Mouse (Mus musculus) left cerebral cortex, postnatal 25 days (tissue): Measurements from ENCODE around the gene Trhde. TPM values are rescaled to one million over a fixed set of nuclear protein-coding genes. Genes with fewer than 3 reads are reported as not detected.
A peak's percentile ranks its signal among the peaks of the same experiment; 100 is the strongest.

Experiments used
- DNase-seq, 2 experiments: peaks; one replicate each; pipeline ENCODE4 v3.0.0; 2022; ENCODE audit warnings: low spot score in 2 of 2, mixed read lengths in 1 of 2
- intact Hi-C: fragments of 180-260 bp; cut with DNase I; formaldehyde crosslinking; loops from one replicate; pipeline ENCODE4 v1.15.1; 2025
- total RNA-seq, 2 experiments: library from RNA; stranded (reverse); gene quantifications; 2 replicates each; pipeline ENCODE4 v1.2.3; 2021

The Trhde gene
- total RNA-seq, 2 experiments from 2014 or later: 32.1 to 33.0 TPM

DNA sequence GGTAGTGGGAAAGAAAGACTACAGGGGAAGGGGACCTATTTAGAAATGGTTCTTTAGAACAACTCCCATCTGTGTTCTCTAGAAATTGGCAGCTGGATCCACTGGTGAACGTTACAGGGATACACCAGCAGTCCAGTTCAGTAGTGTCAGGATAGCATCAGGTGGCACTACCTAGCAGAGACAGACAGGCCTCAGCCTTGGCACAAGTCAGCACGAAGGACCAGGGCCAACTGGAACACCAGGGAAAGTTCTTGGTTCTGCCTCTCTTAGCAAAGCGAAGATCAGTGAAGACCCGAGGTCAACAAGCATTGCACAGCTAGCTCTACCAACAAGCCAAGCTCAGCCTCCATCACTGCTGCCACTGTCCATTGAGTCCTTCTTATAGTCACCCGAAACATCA lies 62.2 kb downstream of the Trhde start:
- intact Hi-C loops: no loop called here

DNA sequence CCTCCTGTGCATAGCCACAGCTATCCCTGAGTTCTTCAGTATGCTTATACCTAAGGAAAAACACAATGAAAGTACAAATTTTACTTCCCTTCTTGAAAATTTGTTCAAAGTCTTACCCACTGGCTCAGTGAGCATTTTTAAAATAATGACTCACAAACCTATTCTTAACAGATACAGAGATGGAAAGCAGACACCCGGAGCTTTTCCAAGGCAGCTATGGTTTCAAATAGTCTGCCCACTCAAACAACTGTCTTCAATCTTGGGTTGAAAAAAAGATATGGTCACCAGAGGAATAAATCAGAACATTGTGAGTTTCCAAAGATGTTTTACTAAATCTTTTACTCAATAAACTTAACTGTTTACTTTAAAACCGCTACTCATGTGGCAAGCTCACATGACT lies 64.5 kb downstream of the Trhde start:
- peak in 1 of 2 experiments; percentile 84 for DNase-seq
- intact Hi-C loops: no loop called here

More for the DNA sequence above, 62.2 kb downstream of the Trhde start:
- DNase-seq: no peak

DNA sequence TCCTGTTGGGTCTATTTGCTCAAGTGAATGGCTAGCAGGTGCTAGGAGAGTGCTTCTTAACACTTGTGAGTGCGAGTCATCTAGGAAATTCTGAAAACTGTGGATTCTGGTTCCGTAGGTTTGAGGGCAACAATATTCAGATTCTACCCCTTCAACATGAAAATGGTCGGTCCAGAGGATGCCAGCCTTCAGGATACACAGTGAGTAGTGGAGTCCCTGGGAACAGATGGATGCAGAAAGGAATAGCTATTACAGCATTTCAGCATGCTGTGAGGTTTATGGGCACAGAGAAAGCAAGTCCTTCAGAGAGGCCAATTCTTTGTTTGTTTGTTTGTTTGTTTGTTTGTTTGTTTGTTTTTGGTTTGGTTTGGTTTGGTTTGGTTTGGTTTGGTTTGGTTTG lies 65.7 kb downstream of the Trhde start:
- no peak for DNase-seq
- intact Hi-C loops: no loop called here

DNA sequence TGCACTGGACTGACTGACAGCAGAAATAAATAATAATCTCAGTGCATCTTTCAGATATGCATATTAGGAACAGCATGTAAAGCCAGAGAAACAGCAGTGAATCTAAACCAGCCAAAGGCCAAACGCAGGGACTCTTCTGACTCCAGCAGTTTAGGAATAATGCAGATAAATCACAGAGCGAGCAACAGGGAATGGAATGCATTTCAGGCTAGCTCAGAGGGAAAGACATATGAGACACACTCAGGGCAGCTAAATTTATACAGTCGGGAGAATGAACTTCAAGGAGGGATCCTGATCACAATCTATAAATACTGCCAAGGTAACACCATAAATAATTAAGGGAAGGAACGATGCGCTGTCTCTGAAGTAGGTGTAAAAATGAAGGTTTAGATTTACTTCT lies 66.4 kb downstream of the Trhde start:
- intact Hi-C loops: no loop called here
- no peak for DNase-seq

DNA sequence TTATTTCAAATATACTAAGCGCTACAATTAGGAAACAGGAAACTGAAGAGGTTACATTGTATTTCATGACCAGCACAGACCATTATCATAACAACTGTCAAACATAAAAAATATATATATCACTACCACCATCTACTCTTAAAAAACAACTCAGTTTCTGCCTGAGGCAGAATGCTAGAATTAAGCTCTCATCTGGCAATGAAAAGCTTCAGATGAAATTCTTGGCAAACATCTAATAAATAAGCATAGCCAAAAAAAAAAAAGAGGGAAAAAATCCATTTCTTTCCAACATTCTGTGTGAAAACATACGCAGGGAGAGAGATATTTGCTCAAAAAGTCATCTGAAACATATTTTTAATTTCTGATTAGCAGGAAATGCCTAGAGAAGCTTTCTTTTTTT lies 67.0 kb downstream of the Trhde start:
- intact Hi-C loops: no loop called here
- DNase-seq: no peak

DNA sequence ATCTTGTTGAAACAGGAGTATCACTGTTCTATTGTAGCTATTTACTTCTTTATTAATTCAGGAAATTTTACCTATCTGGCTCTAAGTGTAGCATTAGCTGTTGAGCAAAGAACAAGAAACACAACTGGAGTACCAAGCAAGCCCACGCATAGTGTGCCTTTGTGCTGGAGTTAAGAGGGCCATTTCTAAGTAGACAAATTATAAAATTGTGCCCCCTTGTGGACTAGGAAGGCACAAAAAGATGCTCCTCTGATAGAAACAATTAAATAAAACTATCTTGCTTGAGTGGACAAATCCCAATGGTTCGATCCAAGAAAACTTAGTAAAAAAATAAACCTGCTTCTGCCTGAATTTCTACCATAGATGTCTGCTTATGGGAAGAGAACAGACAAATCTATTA lies 76.5 kb downstream of the Trhde start:
- no peak for DNase-seq

DNA sequence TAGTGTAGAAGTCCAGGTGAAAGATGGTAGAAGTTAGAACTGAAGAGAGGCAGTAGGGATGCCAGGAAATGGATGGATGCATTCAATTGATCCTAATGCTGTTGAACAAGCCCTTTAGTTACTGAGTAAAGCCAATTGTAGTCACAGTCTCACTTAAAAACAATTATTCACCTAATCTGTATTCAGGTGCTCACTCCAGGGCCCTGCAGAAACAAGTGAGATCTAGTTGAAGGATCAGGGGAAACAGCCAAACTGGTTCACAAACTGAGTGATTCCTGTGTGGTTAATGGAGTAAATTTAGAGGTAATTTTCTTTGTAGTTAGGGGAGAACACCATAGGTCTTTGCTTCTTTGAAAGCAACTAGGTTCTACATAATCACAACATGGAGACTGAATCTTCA lies 100.3 kb downstream of the Trhde start:
- no peak for DNase-seq
- intact Hi-C loops: no loop called here

More for the DNA sequence above, 76.5 kb downstream of the Trhde start:
- intact Hi-C loops: no loop called here

DNA sequence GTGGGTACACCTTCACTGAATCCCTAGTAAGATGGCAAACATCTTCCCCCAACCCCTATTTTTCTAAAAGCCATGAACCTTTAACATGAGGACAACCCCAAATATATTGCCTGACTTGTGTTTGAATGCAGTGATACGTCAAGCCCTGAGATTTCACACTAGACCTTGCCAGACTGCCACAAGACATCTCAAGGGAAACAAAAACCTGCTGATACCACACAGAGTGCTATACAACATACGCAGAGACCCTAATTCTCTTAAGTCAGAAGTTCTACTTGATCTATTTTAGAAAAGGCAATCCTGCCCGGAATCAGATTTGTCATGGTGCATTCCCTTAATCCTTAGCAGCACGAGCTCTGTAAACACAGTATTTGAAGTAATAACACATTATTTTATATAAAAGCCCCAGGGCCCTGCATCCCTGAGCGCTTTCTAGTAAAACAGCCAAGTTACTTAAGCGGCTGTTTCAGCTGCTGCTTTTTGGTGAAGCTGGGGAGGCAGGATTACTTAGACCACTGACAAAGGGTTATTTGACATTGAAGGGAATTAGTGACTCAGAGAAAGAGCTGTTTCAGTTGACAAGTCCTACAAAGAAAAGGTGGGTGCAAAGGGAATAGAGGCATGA lies 130.2 kb downstream of the Trhde start:
- DNase-seq: peak in 1 of 2 experiments; percentile 19
- intact Hi-C loops: no loop called here

DNA sequence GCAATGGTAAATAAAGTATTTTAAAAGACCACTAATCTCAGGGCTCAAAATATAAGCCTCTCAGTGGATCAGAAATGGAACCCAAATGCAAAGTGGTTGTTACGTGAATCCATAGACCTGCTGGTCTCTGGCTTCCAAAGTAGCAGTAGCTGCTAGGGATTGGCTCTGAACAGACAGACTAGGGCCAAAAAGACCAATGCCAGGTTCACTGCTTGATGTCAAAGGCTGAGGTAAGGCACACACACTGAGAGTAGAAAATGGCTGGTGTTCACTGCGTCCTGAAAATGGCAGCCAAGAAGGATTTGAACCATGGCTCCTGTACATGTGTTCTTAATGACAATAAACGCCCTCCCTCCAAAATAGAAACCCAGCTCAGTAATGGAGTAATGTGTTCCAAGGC lies 209.1 kb downstream of the Trhde start:
- intact Hi-C loops: no loop called here
- no peak for DNase-seq

DNA sequence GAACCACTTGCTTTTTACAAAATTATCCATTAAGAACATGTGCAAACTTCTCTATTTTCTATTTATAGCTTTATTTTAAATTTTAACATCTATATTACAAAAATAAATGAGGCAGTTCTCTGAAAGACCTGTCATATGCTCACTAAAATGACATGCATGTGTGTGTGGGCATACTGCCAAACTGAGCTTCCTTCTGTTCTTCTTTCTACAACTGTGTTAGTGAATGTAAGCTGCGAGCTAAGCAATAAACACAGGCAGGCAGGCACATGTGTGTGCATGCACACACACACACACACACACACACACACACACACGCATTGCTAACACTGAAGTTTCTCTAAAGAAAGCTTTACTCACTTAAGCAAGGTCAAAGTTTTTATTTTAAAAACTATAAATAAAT lies 223.2 kb downstream of the Trhde start:
- intact Hi-C loops: no loop called here
- DNase-seq: peak; percentile 9 to 15

DNA sequence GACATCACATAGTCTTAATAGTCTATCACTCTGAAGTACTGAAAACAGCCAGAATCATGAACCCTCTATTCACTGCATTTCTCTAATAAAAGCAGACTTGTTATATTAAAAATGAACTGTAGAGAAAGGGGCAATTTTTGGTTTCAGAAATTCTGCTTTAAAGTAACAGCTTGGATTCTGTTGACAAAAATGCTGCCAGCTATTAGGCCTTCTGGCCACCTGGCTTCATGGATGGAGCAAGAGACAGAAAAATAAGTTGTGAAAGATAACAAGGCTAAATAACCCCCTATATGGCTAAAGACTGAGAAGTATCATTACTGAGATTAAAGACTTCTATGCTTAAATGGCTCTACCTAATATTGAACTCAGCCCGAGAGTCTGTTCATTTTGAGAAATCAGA lies 234.2 kb downstream of the Trhde start:
- intact Hi-C loops: no loop called here
- DNase-seq: no peak

DNA sequence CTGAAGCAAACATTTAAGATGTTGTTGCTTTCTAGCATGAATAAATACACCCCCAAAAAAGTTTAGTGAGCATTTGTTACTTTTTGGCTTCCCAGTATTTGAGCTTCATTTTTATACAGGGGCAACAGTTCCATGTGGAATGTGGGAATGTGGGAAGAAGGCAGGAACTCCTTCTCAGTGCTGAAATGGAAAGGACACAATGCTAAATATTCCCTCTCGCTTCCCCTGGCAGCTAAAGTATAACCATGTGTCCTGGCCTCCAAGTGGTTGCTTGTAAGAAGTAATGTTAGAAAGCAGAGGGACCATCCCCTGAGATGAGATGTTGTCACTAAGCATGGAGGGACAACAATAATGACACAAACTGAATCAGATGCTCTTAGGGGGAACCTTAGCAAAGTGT lies 292.9 kb downstream of the Trhde start:
- peak in 1 of 2 experiments; percentile 81 for DNase-seq
- intact Hi-C loops: loop anchor here (1.0 kb wide), 1 partner anchor 46 kb away; no protein-coding TSS in a partner anchor

DNA sequence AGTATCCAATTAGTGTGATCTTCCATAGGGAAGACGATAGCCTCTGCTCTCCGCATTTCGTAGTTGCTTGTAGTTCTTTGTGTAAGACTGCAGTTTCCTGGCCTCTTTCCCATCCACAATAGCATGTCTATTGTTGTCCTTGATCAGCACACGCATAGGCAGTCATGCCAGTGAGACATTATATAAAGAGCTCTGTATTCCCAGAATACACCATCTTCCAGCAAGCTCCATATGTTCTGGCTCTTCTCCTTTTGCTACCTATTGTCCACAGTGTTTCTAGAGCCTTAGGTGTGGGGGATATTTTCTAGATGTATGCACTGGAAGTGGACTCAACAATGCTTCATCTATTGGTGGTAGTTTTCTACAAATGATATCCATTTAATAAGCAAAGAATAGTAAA lies 313.3 kb downstream of the Trhde start:
- intact Hi-C loops: no loop called here
- peak in 1 of 2 experiments; percentile 21 for DNase-seq

DNA sequence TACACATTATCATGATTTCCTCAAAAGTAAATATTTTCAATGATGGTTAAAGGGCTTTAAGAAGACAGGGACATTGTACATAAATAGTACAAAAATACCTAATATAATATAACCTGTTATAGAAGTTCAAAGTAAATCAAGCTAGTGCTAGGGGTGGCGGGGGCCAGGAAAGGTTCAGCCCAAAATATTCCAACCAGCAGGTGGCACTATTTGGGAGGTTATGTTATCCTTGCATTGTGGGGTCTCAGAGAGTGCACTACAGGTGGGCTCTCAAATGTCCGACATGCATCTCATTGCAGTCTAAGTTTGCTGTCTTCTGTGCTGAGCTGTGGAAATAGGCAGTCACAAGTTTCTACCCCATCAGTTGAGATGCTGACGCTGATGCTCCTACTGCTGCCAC lies 346.5 kb downstream of the Trhde start:
- intact Hi-C loops: no loop called here
- DNase-seq: no peak

DNA sequence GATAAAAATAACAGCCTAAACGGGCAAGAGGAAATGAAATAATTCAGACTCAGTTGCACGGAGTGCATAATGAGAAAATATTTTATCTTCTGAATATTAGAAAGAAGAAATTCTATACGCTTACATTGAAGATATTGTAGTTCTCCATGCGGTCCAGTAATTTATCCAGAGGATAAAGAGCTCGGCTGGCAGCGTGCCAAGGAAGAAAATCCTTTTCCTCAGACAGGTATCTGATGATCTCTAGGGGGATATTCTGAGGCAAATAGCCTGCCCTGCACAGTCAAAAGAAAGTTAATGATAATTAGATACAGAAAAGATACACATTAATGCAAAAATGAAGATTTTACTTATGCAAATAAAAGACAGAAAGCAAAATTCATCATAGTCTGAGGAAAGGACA lies 354.0 kb downstream of the Trhde start:
- intact Hi-C loops: no loop called here

DNA sequence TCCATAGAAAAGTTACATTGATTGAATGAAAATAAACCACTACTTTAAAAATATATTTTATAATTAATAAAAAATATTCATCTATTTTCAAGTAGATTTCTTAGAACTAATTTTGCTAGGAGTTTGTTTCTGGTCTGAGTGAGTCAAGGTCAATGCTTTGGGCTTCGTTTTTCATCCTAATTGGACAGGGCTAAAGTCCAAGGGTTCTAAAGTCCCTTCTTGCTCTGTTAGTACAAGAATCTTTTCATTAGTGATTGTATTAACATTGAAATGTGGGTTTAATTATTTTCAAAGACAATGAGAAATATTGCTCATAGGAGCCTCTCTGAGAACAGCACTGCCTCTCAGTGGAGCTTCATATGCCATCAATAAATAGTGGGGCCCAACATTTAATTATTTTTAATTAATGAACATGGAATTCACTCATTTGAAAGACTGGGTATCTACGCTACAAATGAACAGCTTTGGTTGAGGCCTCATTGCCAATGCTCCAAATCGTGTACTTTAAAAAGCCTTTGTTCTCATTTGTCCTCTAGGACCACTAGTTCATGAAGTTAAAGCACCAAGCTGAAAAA lies 383.1 kb downstream of the Trhde start:
- intact Hi-C loops: no loop called here
- DNase-seq: no peak

More for the DNA sequence above, 354.0 kb downstream of the Trhde start:
- no peak for DNase-seq

DNA sequence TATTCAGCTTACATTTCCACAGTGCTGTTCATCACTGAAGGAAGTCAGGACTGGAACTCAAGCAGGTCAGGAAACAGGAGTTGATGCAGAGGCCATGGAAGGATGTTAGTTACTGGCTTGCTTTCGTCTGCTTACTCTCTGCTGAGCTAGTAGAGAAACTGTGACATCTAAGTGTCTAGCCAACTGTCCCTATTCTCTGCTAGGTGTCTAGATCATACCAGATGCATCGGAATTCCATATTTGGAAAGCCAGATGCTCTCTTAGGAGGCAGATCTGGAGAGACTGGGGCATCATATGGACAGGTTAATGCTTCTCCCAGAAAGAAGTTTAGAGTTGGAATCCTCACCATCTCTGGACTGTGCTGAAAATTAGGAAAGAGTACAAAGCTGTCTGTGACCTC lies 386.4 kb downstream of the Trhde start:
- intact Hi-C loops: no loop called here
- DNase-seq: peak in 1 of 2 experiments; percentile 30

DNA sequence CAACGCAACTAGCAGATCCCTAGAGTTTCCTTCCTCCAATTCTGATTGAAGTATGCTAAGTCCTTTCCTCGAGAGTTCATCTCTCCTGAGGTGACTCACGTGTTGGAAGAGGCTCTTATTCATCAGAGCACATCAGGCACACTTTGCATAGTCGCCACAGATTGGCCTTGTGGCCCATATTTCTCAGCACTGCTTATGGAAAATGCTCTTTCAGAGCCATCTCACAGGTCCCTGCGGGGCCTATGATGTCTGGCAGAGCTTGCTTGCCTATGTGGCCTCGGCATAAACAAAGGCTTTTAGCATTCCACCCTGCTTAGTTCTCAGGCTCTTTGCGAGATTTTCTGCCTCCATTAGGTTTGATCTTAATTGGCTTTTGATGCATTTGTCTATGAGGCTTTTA lies 396.8 kb downstream of the Trhde start:
- no peak for DNase-seq
- intact Hi-C loops: no loop called here

DNA sequence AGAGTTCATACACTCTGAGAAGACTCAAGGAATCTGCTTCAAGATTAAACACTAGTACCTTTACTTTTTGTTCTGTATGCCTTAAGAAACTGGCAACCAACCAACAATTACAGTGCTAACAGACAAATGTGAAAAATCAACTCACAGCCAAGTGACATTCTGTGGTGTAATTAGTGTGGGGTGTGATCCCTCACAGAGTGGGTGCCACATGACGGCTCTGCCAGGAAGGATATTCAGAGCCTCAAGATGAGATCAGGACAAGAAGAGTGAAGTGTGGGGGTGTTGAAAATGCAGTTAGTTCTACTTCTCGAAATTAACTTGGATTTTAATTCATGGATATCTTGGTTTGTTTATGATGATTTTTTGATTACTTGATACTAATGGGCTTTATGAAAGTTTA lies 398.3 kb downstream of the Trhde start:
- DNase-seq: peak in 1 of 2 experiments; percentile 29
- intact Hi-C loops: no loop called here

DNA sequence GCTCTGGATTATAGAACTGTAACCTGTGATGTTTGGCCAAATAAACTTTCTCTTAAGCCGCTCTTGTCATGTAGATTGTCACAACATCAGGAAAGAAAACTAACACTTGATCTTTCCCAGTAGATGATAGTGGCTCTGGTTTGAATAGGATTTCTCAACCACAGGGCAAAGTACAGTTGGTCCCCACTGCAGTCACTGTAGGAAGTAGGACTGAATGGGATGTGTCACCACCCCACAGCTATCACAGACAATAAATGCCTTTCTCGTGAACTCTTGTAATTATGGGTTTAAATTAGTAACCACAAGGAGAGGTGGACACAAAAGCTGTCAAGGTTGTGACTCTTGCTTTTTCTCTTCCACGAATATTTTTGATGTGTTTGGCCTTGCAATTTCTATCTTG lies 431.3 kb downstream of the Trhde start:
- intact Hi-C loops: no loop called here
- no peak for DNase-seq

DNA sequence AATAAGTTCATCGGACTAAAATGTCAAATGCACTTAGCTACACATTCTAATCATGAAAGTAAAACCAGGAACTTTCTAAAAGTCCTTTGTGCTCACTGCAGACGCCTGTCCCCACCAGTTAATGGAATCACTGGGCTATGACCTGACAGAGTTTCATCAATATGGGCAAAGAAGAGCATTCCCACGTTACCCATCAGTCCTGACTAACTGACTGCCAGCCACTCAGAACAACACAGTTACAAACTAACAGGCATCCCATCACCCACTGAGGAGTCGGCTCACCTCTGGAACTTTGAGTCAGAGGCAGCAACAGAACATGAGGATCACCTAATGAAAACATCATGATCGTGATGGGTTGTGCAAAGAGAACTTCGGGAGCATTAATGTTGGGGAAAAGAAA lies 438.7 kb downstream of the Trhde start:
- intact Hi-C loops: no loop called here
- no peak for DNase-seq

DNA sequence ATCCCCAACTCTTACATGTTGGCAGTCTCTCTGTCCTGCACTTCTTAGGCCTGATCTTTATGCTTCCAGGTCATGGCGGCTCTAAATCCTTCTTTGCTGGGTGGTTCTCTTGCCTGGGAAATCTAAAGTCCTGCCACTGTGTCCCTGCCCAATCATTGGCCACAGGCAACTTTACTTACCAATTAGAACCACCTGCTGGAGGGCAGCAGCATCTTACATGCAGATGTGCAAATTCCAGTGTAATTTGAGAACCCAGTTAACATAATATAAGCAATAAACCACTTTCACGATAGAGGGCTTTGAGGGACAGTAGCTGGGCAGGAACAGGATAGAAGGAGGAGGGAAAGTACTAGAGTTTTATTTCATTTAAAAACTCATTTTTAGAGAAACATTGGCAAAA lies 439.5 kb downstream of the Trhde start:
- DNase-seq: no peak
- intact Hi-C loops: no loop called here
